ENCODE assay signal across 23 mouse cellular contexts in genomic region chr17:56501635-56502400, GRCm38 (mm10). TPM values are rescaled to one million over a fixed set of nuclear protein-coding genes. Genes with fewer than 3 reads are reported as not detected.
DNase-seq lines count a peak whose midpoint lies in the region; ATAC-seq and TF ChIP-seq lines count a peak whose summit lies in the region.
"Not testable (repeated sequence)": the region's sequence is repeated elsewhere in the genome, so short reads cannot be mapped to it uniquely, and the experiment has no call there.
"Had no signal": no experiment of that assay in that cellular context is flagged by ENCODE, and none has a peak within 500 bp of the region (broad histone marks: within the 10 kb centered on the region; RNA-seq: fewer than 3 reads in every experiment).

No protein-coding gene starts in this region.

- not testable (repeated sequence) for ATAC-seq in forebrain, embryonic 13.5 days; hindbrain, embryonic 13.5 days (ENCODE audit: low FRiP score); hindbrain, postnatal 0 days; midbrain, embryonic 13.5 days; midbrain, postnatal 0 days (ENCODE audit: low FRiP score)
- peak; percentile 15 for ATAC-seq in forebrain, postnatal 0 days

- H3K4me3 ChIP-seq in forebrain, embryonic 13.5 days; forebrain, postnatal 0 days (ENCODE audit: low read depth, low read length); hindbrain, embryonic 13.5 days; hindbrain, postnatal 0 days (ENCODE audit: low read length); midbrain, embryonic 13.5 days (replicated peaks); midbrain, postnatal 0 days (ENCODE audit: low read depth, low read length); olfactory bulb, adult 2 months (ENCODE audit: insufficient read depth, low read depth, low read length): not testable (repeated sequence)

- not testable (repeated sequence) for TF ChIP-seq POLR2A in brain, embryonic 14.5 days (IDR thresholded peaks at IDR 0.05; ENCODE audit: borderline replicate concordance, extremely low read depth, insufficient read depth, insufficient read length, poor library complexity, severe bottlenecking); olfactory bulb, adult 2 months (IDR thresholded peaks at IDR 0.05; ENCODE audit: insufficient read depth, low read depth, low read length)

- 45% methylated on average over 2 of the region's 2 CpGs for WGBS in forebrain, embryonic 13.5 days
- WGBS in forebrain, postnatal 0 days = 5% methylated on average over 2 of the region's 2 CpGs
- 38% methylated on average over 2 of the region's 2 CpGs for WGBS in hindbrain, embryonic 13.5 days
- WGBS in hindbrain, postnatal 0 days = 13% methylated on average over 2 of the region's 2 CpGs
- 52% methylated on average over 2 of the region's 2 CpGs for WGBS in midbrain, embryonic 13.5 days
- 31% methylated on average over 2 of the region's 2 CpGs for WGBS in midbrain, postnatal 0 days
- 25% methylated on average over 2 of the region's 2 CpGs for whole genome bisulfite sequencing in olfactory bulb, adult 2 months

- not testable (repeated sequence) for H3K27me3 ChIP-seq in forebrain, embryonic 13.5 days; forebrain, postnatal 0 days (ENCODE audit: insufficient read depth, low read length); hindbrain, embryonic 13.5 days; hindbrain, postnatal 0 days (ENCODE audit: insufficient read depth, low read length); midbrain, embryonic 13.5 days; midbrain, postnatal 0 days (ENCODE audit: insufficient read depth, low read length)

- not testable (repeated sequence) for TF ChIP-seq CTCF in brain, embryonic 14.5 days (IDR thresholded peaks at IDR 0.05; ENCODE audit: borderline replicate concordance, extremely low read depth, insufficient read depth, insufficient read length); forebrain, postnatal 0 days (IDR thresholded peaks at IDR 0.05; ENCODE audit: low read depth); hindbrain, postnatal 0 days (IDR thresholded peaks at IDR 0.05; ENCODE audit: low read depth); midbrain, postnatal 0 days (IDR thresholded peaks at IDR 0.05); olfactory bulb, adult 2 months (IDR thresholded peaks at IDR 0.05; ENCODE audit: insufficient read depth, low read depth, low read length)

- peak overlapping the region; percentile 17; the same call in 1 of the 2 replicates for H3K4me2 ChIP-seq in forebrain, embryonic 13.5 days
- H3K4me2 ChIP-seq in forebrain, postnatal 0 days (ENCODE audit: low read depth); hindbrain, embryonic 13.5 days; hindbrain, postnatal 0 days (ENCODE audit: low read depth, low read length); midbrain, embryonic 13.5 days (replicated peaks); midbrain, postnatal 0 days (ENCODE audit: low read depth, low read length, poor library complexity, severe bottlenecking): not testable (repeated sequence)

- peaks cover 59% of the 10 kb centered on the region for H3K4me1 ChIP-seq in forebrain, embryonic 13.5 days
- not testable (repeated sequence) for H3K4me1 ChIP-seq in forebrain, postnatal 0 days (ENCODE audit: insufficient read depth); hindbrain, postnatal 0 days (ENCODE audit: insufficient read depth, low read length); midbrain, postnatal 0 days (ENCODE audit: insufficient read depth, low read length)
- H3K4me1 ChIP-seq in hindbrain, embryonic 13.5 days (replicated peaks) = peaks cover 48% of the 10 kb centered on the region
- H3K4me1 ChIP-seq in midbrain, embryonic 13.5 days (replicated peaks) = peaks cover 30% of the 10 kb centered on the region
- peaks cover 14% of the 10 kb centered on the region for H3K4me1 ChIP-seq in olfactory bulb, adult 2 months (ENCODE audit: control insufficient read depth, insufficient read depth, low read length)

- H3K36me3 ChIP-seq in forebrain, embryonic 13.5 days (ENCODE audit: poor library complexity, severe bottlenecking); forebrain, postnatal 0 days (ENCODE audit: insufficient read depth); hindbrain, embryonic 13.5 days; hindbrain, postnatal 0 days (ENCODE audit: insufficient read depth, low read length); midbrain, embryonic 13.5 days; midbrain, postnatal 0 days (ENCODE audit: insufficient read depth, low read length): not testable (repeated sequence)

- H3K9me3 ChIP-seq in forebrain, embryonic 13.5 days (replicated peaks); forebrain, postnatal 0 days (ENCODE audit: low read length); hindbrain, embryonic 13.5 days; hindbrain, postnatal 0 days (ENCODE audit: low read length); midbrain, embryonic 13.5 days; midbrain, postnatal 0 days (ENCODE audit: low read length): not testable (repeated sequence)

- DNase-seq in brain, embryonic 14.5 days (ENCODE audit: low read depth) = peak; percentile 54
- DNase-seq in forebrain, postnatal 0 days; midbrain, postnatal 0 days (ENCODE audit: low spot score): not testable (repeated sequence)
- DNase-seq in hindbrain, postnatal 0 days (ENCODE audit: low spot score) = peak; percentile 39

- H3K27ac ChIP-seq in forebrain, embryonic 13.5 days = peak overlapping the region; percentile 91
- peak overlapping the region; percentile 77 for H3K27ac ChIP-seq in forebrain, postnatal 0 days (ENCODE audit: low read depth, low read length)
- H3K27ac ChIP-seq in hindbrain, embryonic 13.5 days = peak overlapping the region; percentile 70
- H3K27ac ChIP-seq in hindbrain, postnatal 0 days = peak overlapping the region; percentile 62
- H3K27ac ChIP-seq in midbrain, embryonic 13.5 days = peak overlapping the region; percentile 65
- H3K27ac ChIP-seq in midbrain, postnatal 0 days (ENCODE audit: low read depth, low read length) = peak overlapping the region; percentile 65
- peak overlapping the region; percentile 46; the same call in 1 of the 2 replicates for H3K27ac ChIP-seq in olfactory bulb, adult 2 months (ENCODE audit: insufficient read depth, low read depth, low read length)

- peak overlapping the region; percentile 22; the same call in 1 of the 2 replicates for H3K9ac ChIP-seq in forebrain, embryonic 13.5 days
- not testable (repeated sequence) for H3K9ac ChIP-seq in forebrain, postnatal 0 days; hindbrain, embryonic 13.5 days; hindbrain, postnatal 0 days (replicated peaks; ENCODE audit: low read length); midbrain, embryonic 13.5 days (replicated peaks); midbrain, postnatal 0 days (replicated peaks; ENCODE audit: low read length, poor library complexity, severe bottlenecking)

RNA-seq across cellular contexts. Expression of gene Znrf4, which starts 10.4 kb away (rescaled TPM):
- 0.05 TPM in 1 of 2 replicates, not detected in the other for polyA plus RNA-seq in brain, embryonic 14.5 days (2012; rRNA removed)
- polyA plus RNA-seq in forebrain, embryonic 13.5 days (2015; fragmentation: Nextera tagmentation; extraction: Ambion mirVana) = 0.14 TPM in 1 of 2 replicates, not detected in the other
- not detected in 2 replicates for total RNA-seq in forebrain, postnatal 0 days (2014; rRNA removed)
- 0.13 and 0.16 TPM in 2 replicates for polyA plus RNA-seq in forebrain, postnatal 0 days (2015; fragmentation: Nextera tagmentation; extraction: Ambion mirVana)
- not detected in 2 replicates for polyA plus RNA-seq in hindbrain, embryonic 13.5 days (2015; fragmentation: Nextera tagmentation; extraction: Ambion mirVana)
- total RNA-seq in hindbrain, postnatal 0 days (2014; rRNA removed) = not detected in 2 replicates
- polyA plus RNA-seq in hindbrain, postnatal 0 days (2015; fragmentation: Nextera tagmentation; extraction: Ambion mirVana) = not detected in 2 replicates
- polyA plus RNA-seq in midbrain, embryonic 13.5 days (2015; fragmentation: Nextera tagmentation; extraction: Ambion mirVana) = 0.17 TPM in 1 of 2 replicates, not detected in the other
- not detected in 2 replicates for total RNA-seq in midbrain, postnatal 0 days (2014; rRNA removed)
- polyA plus RNA-seq in midbrain, postnatal 0 days (2015; fragmentation: Nextera tagmentation; extraction: Ambion mirVana) = not detected in 2 replicates
- polyA plus RNA-seq in olfactory bulb, adult 2 months (2012; ENCODE audit: insufficient read depth, insufficient read length, low replicate concordance, missing spikeins) = not detected in 2 replicates
- total RNA-seq: adrenal gland, postnatal 10 days; adrenal gland, postnatal 4 days; gastrocnemius, adult 18-20 months; gastrocnemius, postnatal 14 days; heart, adult 2 months; heart, postnatal 14 days; hematopoietic stem cell, adult 5-6 weeks; MEL had no signal
- polyA plus RNA-seq: C2C12; embryonic facial prominence, embryonic 10.5 days; embryonic facial prominence, embryonic 14.5 days; heart, embryonic 11.5 days; heart, embryonic 15.5 days; inflammation-experienced regulatory T-cells, adult 6 months; intestine, postnatal 0 days had no signal

RNA-seq across cellular contexts. Expression of gene Ptprs, which starts 25.5 kb away (rescaled TPM):
- 1,311 and 1,669 TPM in 2 replicates for polyA plus RNA-seq in brain, embryonic 14.5 days (2012; rRNA removed)
- 276 and 292 TPM in 2 replicates for polyA plus RNA-seq in forebrain, embryonic 13.5 days (2015; fragmentation: Nextera tagmentation; extraction: Ambion mirVana)
- total RNA-seq in forebrain, postnatal 0 days (2014; rRNA removed) = 568 and 711 TPM in 2 replicates
- 196 and 250 TPM in 2 replicates for polyA plus RNA-seq in forebrain, postnatal 0 days (2015; fragmentation: Nextera tagmentation; extraction: Ambion mirVana)
- 273 TPM in 2 replicates for polyA plus RNA-seq in hindbrain, embryonic 13.5 days (2015; fragmentation: Nextera tagmentation; extraction: Ambion mirVana)
- 869 and 913 TPM in 2 replicates for total RNA-seq in hindbrain, postnatal 0 days (2014; rRNA removed)
- 196 and 198 TPM in 2 replicates for polyA plus RNA-seq in hindbrain, postnatal 0 days (2015; fragmentation: Nextera tagmentation; extraction: Ambion mirVana)
- 278 and 317 TPM in 2 replicates for polyA plus RNA-seq in midbrain, embryonic 13.5 days (2015; fragmentation: Nextera tagmentation; extraction: Ambion mirVana)
- 716 and 795 TPM in 2 replicates for total RNA-seq in midbrain, postnatal 0 days (2014; rRNA removed)
- polyA plus RNA-seq in midbrain, postnatal 0 days (2015; fragmentation: Nextera tagmentation; extraction: Ambion mirVana) = 208 and 225 TPM in 2 replicates
- 198 and 241 TPM in 2 replicates for polyA plus RNA-seq in olfactory bulb, adult 2 months (2012; ENCODE audit: insufficient read depth, insufficient read length, low replicate concordance, missing spikeins)

RNA-seq across cellular contexts. Expression of gene Gm20219, which starts 52.4 kb away (rescaled TPM):
- polyA plus RNA-seq in brain, embryonic 14.5 days (2012; rRNA removed) = 2.9 and 3.1 TPM in 2 replicates
- 1.2 and 1.7 TPM in 2 replicates for polyA plus RNA-seq in forebrain, embryonic 13.5 days (2015; fragmentation: Nextera tagmentation; extraction: Ambion mirVana)
- total RNA-seq in forebrain, postnatal 0 days (2014; rRNA removed) = 0.33 TPM in 1 of 2 replicates, not detected in the other
- 0.29 and 0.40 TPM in 2 replicates for polyA plus RNA-seq in forebrain, postnatal 0 days (2015; fragmentation: Nextera tagmentation; extraction: Ambion mirVana)
- polyA plus RNA-seq in hindbrain, embryonic 13.5 days (2015; fragmentation: Nextera tagmentation; extraction: Ambion mirVana) = 1.2 and 1.8 TPM in 2 replicates
- 0.10 and 0.54 TPM in 2 replicates for total RNA-seq in hindbrain, postnatal 0 days (2014; rRNA removed)
- polyA plus RNA-seq in hindbrain, postnatal 0 days (2015; fragmentation: Nextera tagmentation; extraction: Ambion mirVana) = 0.37 and 0.55 TPM in 2 replicates
- 0.90 and 1.3 TPM in 2 replicates for polyA plus RNA-seq in midbrain, embryonic 13.5 days (2015; fragmentation: Nextera tagmentation; extraction: Ambion mirVana)
- total RNA-seq in midbrain, postnatal 0 days (2014; rRNA removed) = 0.22 TPM in 1 of 2 replicates, not detected in the other
- polyA plus RNA-seq in midbrain, postnatal 0 days (2015; fragmentation: Nextera tagmentation; extraction: Ambion mirVana) = 0.26 and 0.56 TPM in 2 replicates
- polyA plus RNA-seq in olfactory bulb, adult 2 months (2012; ENCODE audit: insufficient read depth, insufficient read length, low replicate concordance, missing spikeins) = not detected in 2 replicates
- polyA plus RNA-seq: intestine, postnatal 0 days had no signal
